Mouse (Mus musculus) spleen, adult 2 months (tissue): ENCODE data around the gene Car6. TPM values are rescaled to one million over a fixed set of nuclear protein-coding genes. Genes with fewer than 3 reads are reported as not detected.

Source experiments
- DNase-seq, 2 experiments: peaks; one replicate each; pipeline versions ENCODE4 v3.0.0 to v3.0.0-alpha.2; 2012 to 2021; ENCODE audit warnings: low spot score in 2 of 2, low read depth in 1 of 2
- H3K27ac ChIP-seq: fragments of 200-500 bp; 2 replicates; pipeline ENCODE4 v1.5.1; 2012; ENCODE audit warnings: low read length, inconsistent platforms; ENCODE audit not compliant: insufficient read depth
- H3K27me3 ChIP-seq: fragments of 200-500 bp; 2 replicates; pipeline ENCODE4 v1.6.1; 2012; ENCODE audit warnings: mild to moderate bottlenecking, moderate library complexity, low read length, inconsistent platforms; ENCODE audit not compliant: control insufficient read depth, insufficient read depth
- H3K36me3 ChIP-seq: fragments of 200-500 bp; 2 replicates; pipeline ENCODE4 v1.6.1; 2012; ENCODE audit warnings: mild to moderate bottlenecking, low read length, inconsistent platforms; ENCODE audit not compliant: control insufficient read depth, insufficient read depth
- H3K4me1 ChIP-seq: fragments of 200-500 bp; 2 replicates; pipeline ENCODE4 v1.6.1; 2011; ENCODE audit warnings: inconsistent platforms; ENCODE audit not compliant: control insufficient read depth, insufficient read depth, insufficient read length
- H3K4me3 ChIP-seq: fragments of 200-500 bp; 2 replicates; pipeline ENCODE4 v1.5.1; 2011; ENCODE audit warnings: mild to moderate bottlenecking, inconsistent platforms; ENCODE audit not compliant: insufficient read depth, insufficient read length; ENCODE audit errors: extremely low read depth
- CTCF ChIP-seq: fragments of 200-500 bp; IDR thresholded peaks from 2 replicates; pipeline ENCODE4 v1.5.1; 2011; ENCODE audit warnings: mild to moderate bottlenecking, inconsistent platforms; ENCODE audit not compliant: insufficient read depth, insufficient read length, insufficient replicate concordance; ENCODE audit errors: extremely low read depth
- POLR2A ChIP-seq: fragments of 200-500 bp; IDR thresholded peaks from 2 replicates; pipeline ENCODE4 v1.6.1; 2011; ENCODE audit warnings: low read depth, low read length, inconsistent platforms
- WGBS: fragments of 180-500 bp; shearing (Covaris S2); methylation state at CpG from one replicate; pipeline ENCODE4 v1.1.7; 2018; 5-methylcytosine and 5-hydroxymethylcytosine counted together
- polyA plus RNA-seq: library from polyadenylated mRNA; depleted of rRNA; stranded (reverse); fragments of >200 nt; gene quantifications from 2 replicates; pipeline ENCODE4 v1.2.3, GENCODE M21; 2012

The Car6 gene
- polyA plus RNA-seq, 1 experiment, result not detected

DNA sequence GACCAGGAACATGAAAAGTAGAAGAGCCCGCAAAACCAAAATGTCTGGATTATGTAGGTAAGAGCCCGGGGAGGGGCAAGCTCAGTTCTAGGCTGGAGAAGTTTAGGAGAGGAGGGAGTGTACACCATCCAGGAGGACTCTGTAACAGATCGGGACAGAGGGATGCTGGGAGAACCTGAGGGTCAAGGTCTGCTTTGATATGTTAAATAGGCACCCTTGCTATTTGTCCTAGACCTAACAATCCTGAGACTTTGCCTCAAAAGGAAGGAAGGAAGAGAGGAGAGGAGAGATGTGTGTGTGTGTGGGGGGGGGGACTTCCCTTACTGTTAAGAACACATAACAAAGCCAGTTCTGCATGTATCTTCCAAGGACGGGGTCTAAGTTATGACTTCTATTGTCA is 45.8 kb downstream of the Car6 start:
- no peak for DNase-seq
- WGBS, result 84% methylated on average over 4 of the region's 4 CpGs
- H3K27ac ChIP-seq, result no peak overlapping the region

DNA sequence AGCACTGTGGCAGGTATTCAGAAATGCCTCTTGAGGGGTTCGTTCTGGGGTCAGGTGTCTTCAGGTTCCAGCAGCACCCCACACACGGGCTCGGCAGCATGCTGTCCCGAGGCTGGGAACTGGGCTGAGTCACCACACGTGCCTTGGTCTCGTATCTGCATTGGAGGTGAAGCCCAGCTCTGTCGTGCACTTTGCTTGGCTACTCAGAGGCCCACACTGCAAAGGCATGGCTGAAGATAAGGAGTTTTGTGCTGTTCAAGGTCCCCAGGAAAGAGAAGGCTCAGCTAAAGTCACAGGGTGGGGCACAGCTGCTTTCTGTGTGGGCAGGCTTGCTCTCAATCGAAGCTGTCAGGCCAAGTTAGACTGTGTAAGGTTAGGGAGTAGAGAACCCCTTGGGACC is 48.6 kb downstream of the Car6 start:
- TF ChIP-seq CTCF (no peak), POLR2A (no peak)
- WGBS, result 86% methylated on average over 8 of the region's 8 CpGs
- DNase-seq, result no peak

More for the DNA sequence above, 45.8 kb downstream of the Car6 start:
- TF ChIP-seq CTCF (no peak), POLR2A (no peak)
- no peak overlapping the region for H3K4me3 ChIP-seq
- no peaks in the 10 kb centered on the region for H3K27me3 ChIP-seq
- no peaks in the 10 kb centered on the region for H3K36me3 ChIP-seq
- no peaks in the 10 kb centered on the region for H3K4me1 ChIP-seq

DNA sequence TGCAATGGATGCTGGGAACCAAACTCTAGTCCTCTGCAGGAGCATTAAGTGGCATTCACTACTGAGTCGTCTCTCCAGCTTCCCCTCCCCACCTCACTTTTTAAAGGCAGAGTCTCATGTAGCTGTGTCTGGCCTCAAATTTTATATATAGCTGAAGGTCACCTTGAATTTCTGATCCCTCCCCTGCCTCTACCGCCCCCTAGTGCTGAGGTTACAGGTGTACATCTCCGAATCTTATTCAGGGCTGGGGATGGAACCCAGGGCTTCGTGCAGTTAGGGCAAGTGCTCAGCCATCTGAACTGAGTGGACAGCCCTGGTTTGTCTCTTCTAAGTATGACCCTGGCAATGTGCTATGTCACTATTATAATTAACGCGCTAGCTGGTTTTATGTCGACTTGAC is 50.1 kb downstream of the Car6 start:
- H3K4me1 ChIP-seq, result no peaks in the 10 kb centered on the region
- no peaks in the 10 kb centered on the region for H3K27me3 ChIP-seq
- H3K27ac ChIP-seq, result no peak overlapping the region
- DNase-seq, result no peak
- H3K36me3 ChIP-seq, result no peaks in the 10 kb centered on the region
- 83% methylated on average over 7 of the region's 7 CpGs for WGBS
- no peak overlapping the region for H3K4me3 ChIP-seq
- no peak for TF ChIP-seq POLR2A
- peak; percentile 11; the same call in 1 of the 2 replicates for TF ChIP-seq CTCF

More for the DNA sequence above, 48.6 kb downstream of the Car6 start:
- no peaks in the 10 kb centered on the region for H3K36me3 ChIP-seq
- no peak overlapping the region for H3K27ac ChIP-seq
- H3K27me3 ChIP-seq, result no peaks in the 10 kb centered on the region
- no peaks in the 10 kb centered on the region for H3K4me1 ChIP-seq
- no peak overlapping the region for H3K4me3 ChIP-seq

DNA sequence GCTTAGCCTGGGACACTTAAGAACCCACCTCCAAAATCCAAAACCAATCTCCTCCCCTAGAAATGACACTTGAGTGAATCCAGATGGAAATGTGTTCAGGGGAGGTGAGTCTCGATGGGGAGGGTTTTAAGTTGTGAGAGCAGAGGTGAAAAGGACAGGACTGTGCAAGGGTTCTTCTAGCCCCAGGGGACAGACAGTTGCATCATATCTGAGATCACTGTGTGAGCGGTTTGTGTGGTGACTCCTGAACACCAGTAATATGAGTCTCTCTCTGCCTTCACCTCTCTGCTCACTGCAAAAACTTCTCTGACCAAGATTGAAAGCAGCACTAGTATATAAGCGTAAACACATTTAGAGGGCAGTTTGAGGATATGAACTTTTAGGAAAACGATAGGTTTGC is 54.8 kb downstream of the Car6 start:
- Histone ChIP-seq H3K27me3 (no peaks in the 10 kb centered on the region), H3K27ac (no peak overlapping the region), H3K36me3 (no peaks in the 10 kb centered on the region), H3K4me1 (no peaks in the 10 kb centered on the region), H3K4me3 (no peak overlapping the region)
- no peak for TF ChIP-seq POLR2A
- TF ChIP-seq CTCF, result no peak
- DNase-seq, result no peak
- 77% methylated on average over 4 of the region's 4 CpGs for WGBS

DNA sequence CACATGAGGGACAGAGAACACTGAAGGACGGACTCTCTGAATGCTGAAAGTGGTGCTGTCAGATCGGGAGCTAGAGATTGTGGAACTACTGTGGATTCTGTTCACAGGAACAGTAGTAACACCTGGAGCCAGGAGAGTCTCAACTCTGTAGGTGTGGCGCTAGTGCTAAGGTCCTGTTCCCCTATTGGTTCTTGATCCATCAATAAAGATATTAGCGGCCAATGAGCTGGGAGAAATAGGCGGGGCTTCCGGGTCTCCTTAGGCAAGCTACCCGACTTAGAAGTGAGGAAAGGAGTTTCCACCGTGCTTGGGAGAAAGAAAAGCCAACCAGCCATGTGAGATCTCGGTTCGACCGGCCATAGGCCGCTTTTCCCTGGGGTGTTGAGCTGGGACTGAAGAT is 56.9 kb downstream of the Car6 start:
- 68% methylated on average over 12 of the region's 12 CpGs for WGBS
- no peaks in the 10 kb centered on the region for H3K36me3 ChIP-seq
- no peaks in the 10 kb centered on the region for H3K27me3 ChIP-seq
- H3K4me3 ChIP-seq, result no peak overlapping the region
- TF ChIP-seq CTCF (no peak), POLR2A (no peak)
- H3K4me1 ChIP-seq, result no peaks in the 10 kb centered on the region
- no peak for DNase-seq
- H3K27ac ChIP-seq, result no peak overlapping the region

DNA sequence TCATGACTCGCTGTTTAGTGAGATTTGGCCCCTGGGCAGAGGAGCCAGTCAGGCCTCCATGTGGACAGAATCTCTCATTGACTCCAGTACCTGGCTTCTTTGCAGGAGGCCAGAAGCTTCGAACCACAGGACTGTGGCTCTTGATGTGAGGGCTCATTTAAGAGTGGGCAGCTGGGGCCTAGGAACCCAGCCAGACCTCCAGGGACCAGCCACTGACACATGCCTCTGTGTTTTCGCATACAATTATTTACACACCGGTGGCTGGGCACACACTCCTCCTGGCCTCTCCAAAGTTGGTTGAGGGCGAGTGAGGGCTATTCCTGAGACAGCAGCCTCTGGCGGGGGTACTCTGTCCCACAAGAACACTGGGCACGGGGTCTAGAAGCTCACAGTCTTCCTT is 60.8 kb downstream of the Car6 start:
- no peak for DNase-seq
- H3K27ac ChIP-seq, result no peak overlapping the region
- TF ChIP-seq CTCF, result no peak
- no peak for TF ChIP-seq POLR2A
- no peaks in the 10 kb centered on the region for H3K36me3 ChIP-seq
- H3K4me1 ChIP-seq, result no peaks in the 10 kb centered on the region
- H3K27me3 ChIP-seq, result no peaks in the 10 kb centered on the region
- H3K4me3 ChIP-seq, result no peak overlapping the region
- 84% methylated on average over 7 of the region's 7 CpGs for WGBS

DNA sequence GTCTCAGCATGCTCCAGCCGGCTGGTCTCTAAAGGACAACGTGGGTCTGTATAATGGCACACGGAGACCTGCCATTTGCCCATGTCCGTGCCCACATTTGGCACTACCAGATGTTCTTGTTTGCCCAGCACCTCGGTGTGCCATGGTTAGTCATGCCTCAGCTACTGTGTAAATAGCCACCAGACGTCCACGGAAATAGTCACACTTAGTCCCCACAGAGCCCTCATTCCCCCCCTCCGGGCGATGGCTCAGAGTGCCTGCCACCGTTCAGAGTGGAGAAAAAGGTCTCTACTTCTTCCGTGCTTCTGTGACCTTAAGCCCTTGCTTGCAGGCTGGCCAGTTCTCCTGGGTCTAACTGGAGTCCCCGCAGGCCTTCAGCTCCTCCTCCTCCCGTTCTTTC is 62.0 kb downstream of the Car6 start:
- no peaks in the 10 kb centered on the region for H3K27me3 ChIP-seq
- no peaks in the 10 kb centered on the region for H3K36me3 ChIP-seq
- H3K4me3 ChIP-seq, result no peak overlapping the region
- WGBS, result 79% methylated on average over 13 of the region's 13 CpGs
- TF ChIP-seq CTCF (no peak), POLR2A (no peak)
- no peaks in the 10 kb centered on the region for H3K4me1 ChIP-seq
- no peak for DNase-seq
- no peak overlapping the region for H3K27ac ChIP-seq
